Mouse (Mus musculus) liver, embryonic 16.5 days (tissue): ENCODE measurements around the gene Gm28038. TPM values are rescaled to one million over a fixed set of nuclear protein-coding genes. Genes with fewer than 3 reads are reported as not detected.

Experiments
- ATAC-seq: fragments of 200-750 bp; cut with Nextera tagmentation; 2 replicates; pipeline ENCODE4 v1.8.0; 2017; ENCODE audit warnings: low read depth, mild to moderate bottlenecking, moderate number of reproducible peaks, moderate library complexity
- H3K27ac ChIP-seq: fragments of 300-500 bp; sonication (generic); 2 replicates; pipeline ENCODE4 v1.5.1; 2014; ENCODE audit warnings: mild to moderate bottlenecking, low read length
- H3K27me3 ChIP-seq: fragments of 300-500 bp; sonication (generic); 2 replicates; pipeline ENCODE4 v1.6.1; 2014; ENCODE audit warnings: low read depth, low read length, mixed read lengths; ENCODE audit not compliant: control insufficient read depth, insufficient read depth
- H3K36me3 ChIP-seq: fragments of 300-500 bp; sonication (generic); 2 replicates; pipeline ENCODE4 v1.6.1; 2014; ENCODE audit warnings: mild to moderate bottlenecking; ENCODE audit not compliant: control insufficient read depth, insufficient read depth
- H3K4me1 ChIP-seq: fragments of 300-500 bp; sonication (generic); 2 replicates; pipeline ENCODE4 v1.6.1; 2014; ENCODE audit warnings: low read depth, low read length, mixed read lengths; ENCODE audit not compliant: control insufficient read depth
- H3K4me2 ChIP-seq: fragments of 300-500 bp; sonication (generic); 2 replicates; pipeline ENCODE4 v1.6.1; 2014; ENCODE audit warnings: low read depth, low read length, mixed read lengths
- H3K4me3 ChIP-seq: fragments of 300-500 bp; sonication (generic); 2 replicates; pipeline ENCODE4 v1.5.1; 2014; ENCODE audit warnings: low read depth, mild to moderate bottlenecking, low read length
- H3K9ac ChIP-seq: fragments of 300-500 bp; sonication (generic); 2 replicates; pipeline ENCODE4 v1.6.1; 2014; ENCODE audit warnings: low read depth, low read length
- H3K9me3 ChIP-seq: fragments of 300-500 bp; sonication (generic); replicated peaks from 2 replicates; pipeline ENCODE4 v1.6.1; 2016; ENCODE audit warnings: low read length; ENCODE audit not compliant: control insufficient read depth
- WGBS: fragments of 180-500 bp; shearing (Covaris S2); extraction: QIAGEN DNeasy Blood & Tissue Kit; methylation state at CpG from one replicate; pipeline ENCODE4 v1.1.7; 2014; ENCODE audit not compliant: insufficient replicate concordance; 5-methylcytosine and 5-hydroxymethylcytosine counted together
- polyA plus RNA-seq: library from polyadenylated mRNA; unstranded; fragments of >200 nt; fragmentation: Nextera tagmentation; extraction: Ambion mirVana; gene quantifications from 2 replicates; pipeline ENCODE4 v1.2.1, GENCODE M21; 2015

Gm28038 gene
- polyA plus RNA-seq, 1 experiment from 2014 or later, result not detected

- Histone ChIP-seq H3K4me2 (no peak overlapping the region), H3K9me3 (no peaks in the 10 kb centered on the region), H3K9ac (no peak overlapping the region), H3K36me3 (peaks cover 16% of the 10 kb centered on the region), H3K4me1 (peaks cover 44% of the 10 kb centered on the region), H3K4me3 (no peak overlapping the region), H3K27ac (peak overlapping the region; percentile 39; the same call in 1 of the 2 replicates), H3K27me3 (no peaks in the 10 kb centered on the region)
- no peak for ATAC-seq
- WGBS, result 60% methylated on average over 4 of the region's 4 CpGs
These were observed 38.3 kb upstream of the Gm28038 start for GRCm38 (mm10) chr2:30242509-30242908.

- no peak overlapping the region for H3K27ac ChIP-seq
These were observed 37.5 kb upstream of the Gm28038 start for GRCm38 (mm10) chr2:30243391-30243790.

GRCm38 (mm10) chr2:30244595-30245178 lies 36.2 kb upstream of the Gm28038 start:
- ATAC-seq, result peak; percentile 39
- WGBS, result 73% methylated on average over 7 of the region's 7 CpGs
- Histone ChIP-seq H3K36me3 (peaks cover 22% of the 10 kb centered on the region), H3K4me3 (no peak overlapping the region), H3K4me1 (peaks cover 28% of the 10 kb centered on the region), H3K9me3 (no peaks in the 10 kb centered on the region), H3K4me2 (no peak overlapping the region), H3K27me3 (no peaks in the 10 kb centered on the region), H3K27ac (no peak overlapping the region), H3K9ac (no peak overlapping the region)

More at GRCm38 (mm10) chr2:30243391-30243790, 37.5 kb upstream of the Gm28038 start:
- Histone ChIP-seq H3K9me3 (no peaks in the 10 kb centered on the region), H3K9ac (no peak overlapping the region), H3K4me3 (no peak overlapping the region), H3K4me1 (peaks cover 41% of the 10 kb centered on the region), H3K36me3 (peaks cover 16% of the 10 kb centered on the region), H3K4me2 (no peak overlapping the region), H3K27me3 (no peaks in the 10 kb centered on the region)
- no peak for ATAC-seq
- WGBS, result 90% methylated on average over 4 of the region's 4 CpGs

- Histone ChIP-seq H3K36me3 (peaks cover 12% of the 10 kb centered on the region; the same call in 1 of the 2 replicates), H3K4me3 (no peak overlapping the region), H3K9ac (no peak overlapping the region), H3K4me1 (peaks cover 26% of the 10 kb centered on the region), H3K4me2 (no peak overlapping the region), H3K27me3 (no peaks in the 10 kb centered on the region), H3K27ac (no peak overlapping the region), H3K9me3 (no peaks in the 10 kb centered on the region)
- ATAC-seq, result 0 out of 2 replicates have a peak, but pooled peaks have one; percentile 6
- 75% methylated on average over 5 of the region's 5 CpGs for WGBS
These were observed 33.8 kb upstream of the Gm28038 start for GRCm38 (mm10) chr2:30247036-30247435.

- peaks cover 23% of the 10 kb centered on the region for H3K4me1 ChIP-seq
These were observed 33.2 kb upstream of the Gm28038 start for GRCm38 (mm10) chr2:30247681-30248080.

GRCm38 (mm10) chr2:30249182-30249581 lies 31.7 kb upstream of the Gm28038 start:
- H3K4me1 ChIP-seq, result peaks cover 17% of the 10 kb centered on the region
- ATAC-seq, result no peak
- WGBS, result 80% methylated on average over 3 of the region's 3 CpGs
- no peaks in the 10 kb centered on the region for H3K27me3 ChIP-seq
- H3K27ac ChIP-seq, result no peak overlapping the region
- no peaks in the 10 kb centered on the region for H3K9me3 ChIP-seq
- no peak overlapping the region for H3K4me2 ChIP-seq
- peaks cover 6% of the 10 kb centered on the region; the same call in 1 of the 2 replicates for H3K36me3 ChIP-seq
- no peak overlapping the region for H3K9ac ChIP-seq
- no peak overlapping the region for H3K4me3 ChIP-seq

More at GRCm38 (mm10) chr2:30247681-30248080, 33.2 kb upstream of the Gm28038 start:
- WGBS, result 79% methylated on average over 4 of the region's 4 CpGs
- Histone ChIP-seq H3K4me3 (no peak overlapping the region), H3K4me2 (no peak overlapping the region), H3K36me3 (peaks cover 12% of the 10 kb centered on the region; the same call in 1 of the 2 replicates), H3K27ac (no peak overlapping the region), H3K9ac (no peak overlapping the region), H3K9me3 (no peaks in the 10 kb centered on the region), H3K27me3 (no peaks in the 10 kb centered on the region)
- ATAC-seq, result no peak

- WGBS, result 77% methylated on average over 10 of the region's 10 CpGs
These were observed 30.4 kb upstream of the Gm28038 start for GRCm38 (mm10) chr2:30250166-30251128.

GRCm38 (mm10) chr2:30251417-30252104 lies 29.3 kb upstream of the Gm28038 start:
- Histone ChIP-seq H3K9me3 (no peaks in the 10 kb centered on the region), H3K36me3 (peaks cover 23% of the 10 kb centered on the region), H3K4me3 (no peak overlapping the region), H3K4me2 (peak overlapping the region; percentile 15), H3K27me3 (no peaks in the 10 kb centered on the region), H3K4me1 (peaks cover 12% of the 10 kb centered on the region), H3K9ac (no peak overlapping the region), H3K27ac (peak overlapping the region; percentile 39)
- ATAC-seq, result peak; percentile 69
- 41% methylated on average over 5 of the region's 5 CpGs for WGBS

More at GRCm38 (mm10) chr2:30250166-30251128, 30.4 kb upstream of the Gm28038 start:
- Histone ChIP-seq H3K4me2 (no peak overlapping the region), H3K9ac (no peak overlapping the region), H3K4me3 (no peak overlapping the region), H3K27ac (no peak overlapping the region), H3K27me3 (no peaks in the 10 kb centered on the region), H3K36me3 (peaks cover 12% of the 10 kb centered on the region), H3K9me3 (no peaks in the 10 kb centered on the region), H3K4me1 (peaks cover 16% of the 10 kb centered on the region)
- no peak for ATAC-seq
